Mouse (Mus musculus): ENCODE data around the gene Exoc4.

DNA sequence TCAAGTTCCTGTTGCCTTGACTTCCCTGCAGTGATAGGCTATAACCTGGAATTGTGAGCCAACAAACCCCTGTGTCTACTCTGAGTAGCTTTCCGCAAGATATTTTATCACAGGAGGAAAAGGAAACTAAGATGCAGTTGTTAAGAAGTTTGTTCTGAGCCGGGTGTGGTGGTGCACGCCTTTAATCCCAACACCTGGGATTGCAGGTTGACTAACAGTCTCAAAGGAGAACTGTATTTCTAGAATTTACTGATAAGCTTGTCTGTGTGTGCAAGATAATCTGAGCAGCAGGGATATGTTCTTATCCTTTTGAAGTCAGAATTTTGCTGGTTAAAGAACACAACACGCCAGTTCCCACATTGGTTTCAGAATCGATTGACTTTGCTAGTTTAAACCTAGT lies 651.1 kb downstream of the Exoc4 start:
- TF ChIP-seq CTCF (IDR thresholded peaks at IDR 0.05; ENCODE audit: low read depth, low read length): no peak
- TF ChIP-seq POLR2A (IDR thresholded peaks at IDR 0.05; ENCODE audit: extremely low read depth, insufficient read depth, low read length): no peak

All from liver, adult 2 months (tissue).